Mouse (Mus musculus) stomach, embryonic 14.5 days (tissue): ENCODE data around the gene Cc2d2a. TPM values are rescaled to one million over a fixed set of nuclear protein-coding genes. Genes with fewer than 3 reads are reported as not detected.

Experiments used
- ATAC-seq: fragments of 200-750 bp; cut with Nextera tagmentation; 2 replicates; pipeline ENCODE4 v1.8.0; 2017; ENCODE audit warnings: low read depth, moderate TSS enrichment; ENCODE audit not compliant: insufficient number of reproducible peaks, insufficient read depth, low FRiP score
- H3K27ac ChIP-seq: fragments of 300-500 bp; sonication (generic); 2 replicates; pipeline ENCODE4 v1.5.1; 2014; ENCODE audit warnings: mild to moderate bottlenecking, low read length, moderate library complexity, mixed read lengths
- H3K27me3 ChIP-seq: fragments of 300-500 bp; sonication (generic); 2 replicates; pipeline ENCODE4 v1.6.1; 2014; ENCODE audit warnings: low read length, control low read depth, mixed read lengths; ENCODE audit not compliant: control insufficient read depth, insufficient read depth
- H3K36me3 ChIP-seq: fragments of 300-500 bp; sonication (generic); 2 replicates; pipeline ENCODE4 v1.6.1; 2014; ENCODE audit warnings: mild to moderate bottlenecking, control low read depth, low read length, moderate library complexity, mixed read lengths; ENCODE audit not compliant: control insufficient read depth, insufficient read depth
- H3K4me1 ChIP-seq: fragments of 300-500 bp; sonication (generic); 2 replicates; pipeline ENCODE4 v1.6.1; 2014; ENCODE audit warnings: low read length, control low read depth, mixed read lengths; ENCODE audit not compliant: control insufficient read depth, insufficient read depth
- H3K4me2 ChIP-seq: fragments of 300-500 bp; sonication (generic); replicated peaks from 2 replicates; pipeline ENCODE4 v1.6.1; 2014; ENCODE audit warnings: low read depth, low read length, control low read depth
- H3K4me3 ChIP-seq: fragments of 300-500 bp; sonication (generic); 2 replicates; pipeline ENCODE4 v1.5.1; 2014; ENCODE audit warnings: low read depth, low read length, control low read depth
- H3K9ac ChIP-seq: fragments of 300-500 bp; sonication (generic); replicated peaks from 2 replicates; pipeline ENCODE4 v1.6.1; 2014; ENCODE audit warnings: low read depth, mild to moderate bottlenecking, control low read depth, low read length, moderate library complexity, mixed read lengths
- H3K9me3 ChIP-seq: fragments of 300-500 bp; sonication (generic); 2 replicates; pipeline ENCODE4 v1.6.1; 2016; ENCODE audit warnings: low read depth, low read length, control low read depth; ENCODE audit not compliant: control insufficient read depth
- WGBS: fragments of 180-500 bp; shearing (Covaris S2); extraction: QIAGEN DNeasy Blood & Tissue Kit; methylation state at CpG from one replicate; pipeline ENCODE4 v1.1.7; 2014; 5-methylcytosine and 5-hydroxymethylcytosine counted together
- polyA plus RNA-seq: library from polyadenylated mRNA; unstranded; fragments of >200 nt; fragmentation: Nextera tagmentation; extraction: Ambion mirVana; gene quantifications from 2 replicates; pipeline ENCODE4 v1.2.1, GENCODE M21; 2014

The Cc2d2a gene
- polyA plus RNA-seq, 1 experiment from 2014 or later, result 15.7 TPM

GRCm38 (mm10) chr5:43699240-43699639 lies 37.1 kb downstream of the Cc2d2a start:
- Histone ChIP-seq H3K36me3 (peaks cover 69% of the 10 kb centered on the region), H3K27ac (no peak overlapping the region)
- ATAC-seq, result no peak

GRCm38 (mm10) chr5:43721538-43722451 lies 59.6 kb downstream of the Cc2d2a start:
- Histone ChIP-seq H3K9me3 (no peaks in the 10 kb centered on the region), H3K36me3 (peaks cover 34% of the 10 kb centered on the region), H3K4me2 (no peak overlapping the region), H3K27ac (no peak overlapping the region), H3K4me3 (no peak overlapping the region), H3K27me3 (no peaks in the 10 kb centered on the region), H3K9ac (no peak overlapping the region), H3K4me1 (no peaks in the 10 kb centered on the region)
- 62% methylated on average over 5 of the region's 5 CpGs for WGBS
- ATAC-seq, result no peak

More at GRCm38 (mm10) chr5:43699240-43699639, 37.1 kb downstream of the Cc2d2a start:
- Histone ChIP-seq H3K4me2 (no peak overlapping the region), H3K9me3 (no peaks in the 10 kb centered on the region), H3K4me3 (no peak overlapping the region), H3K4me1 (no peaks in the 10 kb centered on the region), H3K9ac (no peak overlapping the region), H3K27me3 (no peaks in the 10 kb centered on the region)

GRCm38 (mm10) chr5:43722452-43722783 lies 60.3 kb downstream of the Cc2d2a start:
- Histone ChIP-seq H3K27ac (no peak overlapping the region), H3K4me2 (no peak overlapping the region), H3K4me3 (no peak overlapping the region), H3K4me1 (no peaks in the 10 kb centered on the region), H3K27me3 (no peaks in the 10 kb centered on the region), H3K9me3 (no peaks in the 10 kb centered on the region), H3K36me3 (peaks cover 29% of the 10 kb centered on the region), H3K9ac (no peak overlapping the region)
- ATAC-seq, result no peak
- WGBS, result 94% methylated on average over 6 of the region's 6 CpGs

DNA sequence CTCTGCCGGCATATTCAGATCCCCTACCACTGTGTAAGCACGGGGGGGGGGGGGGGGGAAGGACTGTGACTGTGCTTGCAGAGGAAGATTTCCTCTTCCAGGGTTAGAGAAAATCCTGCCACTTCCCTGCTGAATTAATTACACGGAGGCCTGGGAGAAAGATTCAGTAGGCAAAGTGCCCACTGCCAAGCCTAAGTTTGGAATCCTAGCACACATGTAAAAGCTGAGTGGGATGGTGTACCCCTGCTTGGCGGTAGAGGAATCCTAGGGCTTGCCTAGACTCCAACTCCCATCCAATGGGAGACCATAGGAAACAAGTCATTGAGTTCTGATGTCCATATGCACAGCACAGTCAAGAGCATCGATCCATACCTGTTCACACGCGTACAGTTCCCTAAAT lies 61.7 kb downstream of the Cc2d2a start:
- no peaks in the 10 kb centered on the region for H3K4me1 ChIP-seq
- no peak overlapping the region for H3K9ac ChIP-seq
- H3K9me3 ChIP-seq, result no peaks in the 10 kb centered on the region
- no peak for ATAC-seq
- peaks cover 20% of the 10 kb centered on the region for H3K36me3 ChIP-seq
- no peaks in the 10 kb centered on the region for H3K27me3 ChIP-seq
- WGBS, result 87% methylated on average over 7 of the region's 7 CpGs
- no peak overlapping the region for H3K4me3 ChIP-seq
- no peak overlapping the region for H3K4me2 ChIP-seq
- no peak overlapping the region for H3K27ac ChIP-seq

DNA sequence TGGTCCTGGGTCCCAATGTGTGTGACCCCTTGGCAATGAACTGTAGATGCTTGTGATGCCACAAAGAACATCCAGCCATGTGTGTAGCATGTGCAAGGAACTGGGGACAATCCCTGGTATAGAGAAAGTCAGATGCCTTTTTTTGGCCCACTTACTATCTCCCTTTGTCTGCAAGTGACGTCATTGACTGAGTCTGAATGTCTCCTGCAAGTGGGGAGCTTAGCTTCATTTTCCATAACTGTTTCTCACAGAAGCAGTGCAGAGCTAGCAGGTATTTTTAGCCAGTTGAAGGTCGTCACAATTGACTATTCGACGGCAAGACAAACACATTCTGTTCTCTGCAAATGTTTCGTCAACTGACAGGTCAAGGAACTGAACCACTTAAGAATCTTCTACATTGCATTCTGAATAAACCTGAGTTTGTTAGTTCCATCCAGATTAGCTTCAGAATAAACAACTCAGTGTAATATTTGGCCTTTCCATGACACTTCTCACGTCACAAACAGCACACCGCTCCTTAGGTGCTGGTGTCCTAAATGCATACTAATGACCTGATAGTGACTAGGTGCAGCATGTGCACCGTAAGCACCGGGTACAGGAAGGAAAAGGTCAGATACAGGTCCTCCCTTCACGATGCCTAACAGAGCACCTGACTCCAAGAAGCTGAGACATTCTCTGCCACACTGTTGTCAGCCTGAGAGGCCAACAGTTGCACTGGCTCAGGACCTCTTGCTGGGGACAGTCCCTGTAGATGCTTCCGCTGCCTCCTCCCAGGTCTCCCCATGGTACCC lies 66.4 kb downstream of the Cc2d2a start:
- H3K27ac ChIP-seq, result no peak overlapping the region
- no peak overlapping the region for H3K9ac ChIP-seq
- H3K9me3 ChIP-seq, result no peaks in the 10 kb centered on the region
- WGBS, result 76% methylated on average over 11 of the region's 11 CpGs
- H3K36me3 ChIP-seq, result peaks cover 15% of the 10 kb centered on the region; the same call in 1 of the 2 replicates
- H3K4me3 ChIP-seq, result no peak overlapping the region
- H3K4me1 ChIP-seq, result no peaks in the 10 kb centered on the region
- H3K4me2 ChIP-seq, result no peak overlapping the region
- ATAC-seq, result no peak
- H3K27me3 ChIP-seq, result no peaks in the 10 kb centered on the region

DNA sequence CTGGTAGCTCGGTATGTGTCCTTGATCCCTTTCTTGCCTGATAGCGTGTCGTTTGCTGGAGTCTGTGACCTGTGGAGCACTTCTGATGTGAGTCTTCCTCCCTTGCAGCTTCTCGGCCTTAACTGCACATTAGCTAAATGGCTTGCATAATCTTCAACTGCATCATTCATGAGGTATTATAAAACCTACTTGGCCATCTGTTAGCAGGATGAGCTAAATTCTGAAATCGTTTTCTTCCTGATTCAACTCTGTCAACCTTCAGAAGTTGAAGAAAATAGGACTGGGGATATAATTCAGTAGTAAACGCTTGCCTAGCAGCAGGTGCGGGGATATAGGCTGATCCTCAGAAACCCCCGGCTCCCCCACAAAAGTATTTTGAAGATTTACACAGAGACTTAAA lies 70.2 kb downstream of the Cc2d2a start:
- no peak for ATAC-seq
- Histone ChIP-seq H3K4me2 (no peak overlapping the region), H3K36me3 (peaks cover 25% of the 10 kb centered on the region), H3K4me1 (no peaks in the 10 kb centered on the region), H3K4me3 (no peak overlapping the region), H3K27me3 (no peaks in the 10 kb centered on the region), H3K9me3 (no peaks in the 10 kb centered on the region), H3K27ac (no peak overlapping the region), H3K9ac (no peak overlapping the region)
- 79% methylated on average over 8 of the region's 8 CpGs for WGBS

- Histone ChIP-seq H3K4me3 (no peak overlapping the region), H3K27ac (no peak overlapping the region), H3K4me2 (no peak overlapping the region), H3K9me3 (no peaks in the 10 kb centered on the region), H3K36me3 (peaks cover 24% of the 10 kb centered on the region), H3K4me1 (no peaks in the 10 kb centered on the region), H3K27me3 (no peaks in the 10 kb centered on the region), H3K9ac (no peak overlapping the region)
- WGBS, result 73% methylated on average over 1 of the region's 1 CpGs
- ATAC-seq, result no peak
These were observed 82.0 kb downstream of the Cc2d2a start for GRCm38 (mm10) chr5:43744187-43744586.

- no peak overlapping the region for H3K4me2 ChIP-seq
- no peak overlapping the region for H3K4me3 ChIP-seq
- no peaks in the 10 kb centered on the region for H3K27me3 ChIP-seq
- no peak overlapping the region for H3K27ac ChIP-seq
- 35% methylated on average over 5 of the region's 5 CpGs for WGBS
- H3K9me3 ChIP-seq, result no peaks in the 10 kb centered on the region
- no peaks in the 10 kb centered on the region for H3K4me1 ChIP-seq
- ATAC-seq, result no peak
- H3K36me3 ChIP-seq, result peaks cover 25% of the 10 kb centered on the region
- no peak overlapping the region for H3K9ac ChIP-seq
These were observed 83.0 kb downstream of the Cc2d2a start for GRCm38 (mm10) chr5:43745156-43745555.
